Mouse (Mus musculus): ENCODE measurements around the gene Rpl10l. TPM values are rescaled to one million over a fixed set of nuclear protein-coding genes. Genes with fewer than 3 reads are reported as not detected.

Rpl10l gene
- not detected in 2 replicates for polyA plus RNA-seq (2012)

DNA sequence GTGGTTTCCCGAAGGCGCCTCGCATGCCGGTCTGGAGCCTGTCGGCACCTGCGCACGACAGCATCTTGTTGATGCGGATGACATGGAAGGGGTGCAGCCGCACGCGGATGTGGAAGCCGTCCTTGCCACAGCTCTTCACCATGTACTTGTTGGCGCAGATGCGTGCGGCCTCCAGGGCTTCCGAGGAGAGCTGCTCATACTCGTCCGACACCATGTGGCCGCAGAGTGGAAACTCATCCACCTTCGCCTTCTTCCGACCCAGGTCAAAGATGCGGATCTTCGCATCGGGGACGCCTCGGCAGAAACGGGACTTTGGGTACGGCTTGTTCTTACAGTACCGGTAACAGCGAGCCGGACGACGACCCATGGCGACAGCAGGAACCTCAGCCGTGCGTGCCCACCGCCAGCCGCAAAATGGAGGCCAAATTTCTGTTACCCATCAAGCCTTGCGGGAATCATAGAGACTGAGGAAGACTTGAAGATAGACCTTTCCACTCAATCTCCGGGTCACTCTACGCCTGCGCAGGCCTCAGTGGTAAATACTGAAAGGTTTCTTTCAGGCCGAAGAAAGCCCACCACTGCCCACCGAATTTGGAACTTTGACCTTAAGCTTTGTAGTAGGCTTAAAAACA, at the start of gene Rpl10l:
TSS of gene Rpl10l (minus strand) at position 411 of the 632 bp plus-strand sequence.

All from megakaryocyte-erythroid progenitor cell, adult 5 weeks (primary cell).